Mouse (Mus musculus): ENCODE results near the gene Cntnap4.

DNA sequence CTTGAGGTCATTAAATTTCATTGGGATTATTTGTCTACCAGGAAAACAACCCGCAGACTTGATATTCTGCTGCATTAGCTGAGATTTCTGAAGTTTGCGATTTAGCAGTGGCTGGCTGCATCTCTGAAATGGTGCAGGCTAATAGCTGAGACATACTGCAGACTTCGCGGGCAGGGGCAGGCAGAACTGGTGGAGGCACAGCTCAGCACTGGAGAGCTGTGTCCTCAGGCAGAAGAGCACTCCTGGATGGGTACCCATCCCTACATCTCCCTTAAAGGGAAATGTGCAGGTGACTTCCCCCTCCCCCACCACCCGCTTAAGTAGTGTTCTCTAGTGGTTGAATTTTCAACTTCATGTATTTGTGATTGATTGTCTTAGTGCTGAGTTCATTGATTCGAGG lies 698 bp downstream of the Cntnap4 start:
- no peak for TF ChIP-seq MAFK (IDR thresholded peaks at IDR 0.05; ENCODE audit: borderline replicate concordance, low read depth, low read length)
- no peak for TF ChIP-seq TCF12 (IDR thresholded peaks at IDR 0.05; ENCODE audit: low read depth, low read length)
- no peak for TF ChIP-seq CTCF (IDR thresholded peaks at IDR 0.05 in 2 of 3, conservative IDR thresholded peaks at IDR 0.05 in 1 of 3; ENCODE audit: control insufficient read depth in 1 of 3, insufficient read depth in 1 of 3, low read depth in 2 of 3, low read length in 3 of 3, poor library complexity in 1 of 3, severe bottlenecking in 1 of 3)
- TF ChIP-seq POLR2A (IDR thresholded peaks at IDR 0.05; ENCODE audit: control insufficient read depth in 1 of 2, insufficient read depth in 1 of 2, low read depth in 1 of 2, low read length in 2 of 2, poor library complexity in 1 of 2): no peak
- TF ChIP-seq NELFE (IDR thresholded peaks at IDR 0.05; ENCODE audit: low read depth, low read length): no peak
- TF ChIP-seq HCFC1 (IDR thresholded peaks at IDR 0.05; ENCODE audit: low read depth, low read length): no peak
- no peak for TF ChIP-seq ZKSCAN1 (IDR thresholded peaks at IDR 0.05; ENCODE audit: low read depth, low read length)
- no peak for TF ChIP-seq EP300 (IDR thresholded peaks at IDR 0.05; ENCODE audit: low read depth in 1 of 2, low read length in 2 of 2)
- no peak for TF ChIP-seq ZNF384 (IDR thresholded peaks at IDR 0.05; ENCODE audit: low read depth, low read length)
- no peak for TF ChIP-seq KAT2A (conservative IDR thresholded peaks at IDR 0.05; ENCODE audit: low read depth, low read length)
- no peak for TF ChIP-seq E2F4 (IDR thresholded peaks at IDR 0.05; ENCODE audit: borderline replicate concordance, low read depth, low read length)
